Mouse (Mus musculus) liver, postnatal 0 days (tissue): ENCODE data around the gene Dock3.

Experiments used
- CTCF ChIP-seq: sonication (generic); IDR thresholded peaks from 2 replicates; pipeline ENCODE4 v1.5.1; 2016; ENCODE audit warnings: antibody characterized with exemption, low read depth
- EP300 ChIP-seq: IDR thresholded peaks from 2 replicates; pipeline ENCODE4 v1.6.1; 2016; ENCODE audit warnings: antibody characterized with exemption, low read depth, mild to moderate bottlenecking

DNA sequence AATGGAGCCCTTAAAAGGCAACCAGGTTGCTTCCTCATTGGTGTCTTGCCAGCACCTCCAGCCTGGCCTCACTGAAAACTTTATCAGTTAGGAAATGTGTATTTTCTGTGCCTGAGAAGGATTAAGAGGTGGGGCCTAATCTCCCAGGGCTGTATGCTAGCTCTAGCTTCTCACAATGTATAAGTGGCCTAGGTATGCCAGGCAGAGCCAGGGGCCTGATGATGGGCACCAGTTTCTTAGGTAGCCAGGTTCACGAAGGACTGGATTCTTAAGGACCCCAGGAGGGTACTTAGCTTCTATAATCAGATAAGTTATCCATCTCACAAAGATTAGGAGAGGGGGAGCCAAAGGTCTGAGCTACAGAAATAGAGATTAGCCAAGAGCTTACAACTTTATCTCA lies 320.1 kb downstream of the Dock3 start:
- no peak for TF ChIP-seq CTCF
- no peak for TF ChIP-seq EP300
